Mouse (Mus musculus) liver, embryonic 11.5 days (tissue): ENCODE data around the gene Fam240a. TPM values are rescaled to one million over a fixed set of nuclear protein-coding genes. Genes with fewer than 3 reads are reported as not detected.

Experiments
- microRNA-seq: library from miRNA; unstranded; fragments of <30 nt; microRNA quantifications from one replicate; pipeline ENCODE4, GENCODE M21; 2017; ENCODE audit warnings: borderline number of aligned reads
- polyA plus RNA-seq: library from polyadenylated mRNA; unstranded; fragments of >200 nt; fragmentation: Nextera tagmentation; extraction: Ambion mirVana; gene quantifications from 2 replicates; pipeline ENCODE4 v1.2.1, GENCODE M21; 2014

The Fam240a gene
- polyA plus RNA-seq, 1 experiment from 2014 or later: not detected

Small RNA genes lying within 50 kb of the gene (microRNA-seq; reads per million reads assigned to microRNA genes)
- gene Gm24269: not detected

Other genes starting within 250 kb of the Fam240a start
- 2.1 and 6.8 TPM in 2 replicates for gene Myl3, start 175.0 kb downstream of the Fam240a start, polyA plus RNA-seq
- 11.0 and 11.7 TPM in 2 replicates for gene Pth1r, start 169.7 kb downstream of the Fam240a start, polyA plus RNA-seq
- gene Prss42, start 118.7 kb downstream of the Fam240a start, polyA plus RNA-seq: not detected in 2 replicates
- gene Prss44, start 102.9 kb downstream of the Fam240a start, polyA plus RNA-seq: not detected in 2 replicates
- not detected in 2 replicates for gene Prss43, start 90.2 kb downstream of the Fam240a start, polyA plus RNA-seq
- gene Prss45, start 82.3 kb downstream of the Fam240a start, polyA plus RNA-seq: not detected in 2 replicates
- not detected in 2 replicates for gene Prss46, start 72.4 kb downstream of the Fam240a start, polyA plus RNA-seq
- 43.0 and 51.7 TPM in 2 replicates for gene Prss50, start 58.9 kb downstream of the Fam240a start, polyA plus RNA-seq
- 2.5 and 3.6 TPM in 2 replicates for gene Als2cl, start 37.0 kb downstream of the Fam240a start, polyA plus RNA-seq
- gene Tmie, start 36.7 kb downstream of the Fam240a start, polyA plus RNA-seq: 0.96 and 1.5 TPM in 2 replicates
- not detected in 2 replicates for gene Tdgf1, start 29.3 kb upstream of the Fam240a start, polyA plus RNA-seq
- gene Lrrc2, start 34.7 kb upstream of the Fam240a start, polyA plus RNA-seq: 0.14 and 0.60 TPM in 2 replicates
- gene Rtp3, start 73.7 kb upstream of the Fam240a start, polyA plus RNA-seq: 11.1 and 12.5 TPM in 2 replicates
- gene Ltf, start 102.4 kb upstream of the Fam240a start, polyA plus RNA-seq: 7.2 and 8.8 TPM in 2 replicates
- 4.7 and 5.2 TPM in 2 replicates for gene Ccrl2, start 140.7 kb upstream of the Fam240a start, polyA plus RNA-seq
- 40.0 and 40.3 TPM in 2 replicates for gene Lrrfip2, start 200.7 kb upstream of the Fam240a start, polyA plus RNA-seq